Mouse (Mus musculus): ENCODE measurements around the gene Phc2.

The Phc2 gene

DNA sequence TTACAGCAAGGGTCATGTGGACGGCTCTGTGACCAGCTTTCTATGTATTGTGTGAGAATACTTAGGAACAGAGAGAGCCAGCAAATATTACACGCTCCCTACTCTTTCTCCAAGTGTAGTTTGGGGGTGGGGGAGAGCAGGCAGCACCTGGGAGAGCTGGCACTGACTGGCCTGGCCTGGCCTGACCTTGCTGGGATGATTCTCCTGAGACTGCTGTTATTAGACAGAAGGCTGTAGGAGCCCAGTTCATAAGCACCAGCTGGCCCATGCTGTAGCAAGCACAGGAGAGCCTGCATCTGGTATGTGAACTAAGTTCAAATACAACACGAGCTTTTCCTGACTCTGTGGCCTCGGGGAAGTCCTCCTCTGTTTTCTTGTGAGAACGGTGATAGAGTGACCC, 38.7 kb downstream of the Phc2 start:
- DNase-seq, result peak; percentile 55 to 68

DNA sequence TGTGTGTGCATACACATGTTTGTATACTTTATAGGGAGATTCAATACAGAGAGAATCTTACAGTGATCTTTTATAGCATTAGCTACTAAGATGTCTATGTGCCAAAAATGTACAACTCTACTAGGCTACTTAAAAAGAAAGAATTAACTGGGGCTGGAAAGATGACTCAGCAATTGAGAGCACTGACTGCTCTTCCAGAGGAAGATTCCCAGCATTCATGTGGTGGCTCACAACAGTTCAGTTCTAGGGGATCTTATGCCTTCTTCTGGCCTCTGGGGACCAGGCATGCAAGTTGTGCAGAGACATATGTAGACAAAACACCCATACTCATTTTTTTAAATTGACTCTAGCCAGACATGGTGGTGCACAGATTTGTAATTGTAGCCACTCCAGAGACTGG, 39.8 kb downstream of the Phc2 start:
- DNase-seq, result no peak

DNA sequence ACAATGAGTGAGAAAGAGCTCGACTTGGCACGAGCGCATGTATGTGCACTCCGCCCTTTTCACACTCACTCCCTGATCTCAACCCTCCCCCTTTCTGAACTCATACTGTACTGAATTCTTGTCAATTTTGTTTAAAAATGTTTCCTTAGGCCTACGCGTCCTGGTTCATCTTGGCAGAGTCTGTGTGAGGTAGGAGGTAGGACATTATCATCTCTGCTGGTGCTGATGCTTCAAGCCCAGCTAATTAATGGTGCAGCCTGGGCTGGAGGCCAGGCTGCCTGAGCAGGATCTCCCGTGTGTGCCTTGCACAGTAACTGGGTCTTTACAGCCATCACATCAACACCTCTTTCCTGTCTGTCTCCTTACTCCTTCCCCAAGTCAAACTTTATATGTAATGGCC, 40.6 kb downstream of the Phc2 start:
- DNase-seq, result peak; percentile 60 to 68

DNA sequence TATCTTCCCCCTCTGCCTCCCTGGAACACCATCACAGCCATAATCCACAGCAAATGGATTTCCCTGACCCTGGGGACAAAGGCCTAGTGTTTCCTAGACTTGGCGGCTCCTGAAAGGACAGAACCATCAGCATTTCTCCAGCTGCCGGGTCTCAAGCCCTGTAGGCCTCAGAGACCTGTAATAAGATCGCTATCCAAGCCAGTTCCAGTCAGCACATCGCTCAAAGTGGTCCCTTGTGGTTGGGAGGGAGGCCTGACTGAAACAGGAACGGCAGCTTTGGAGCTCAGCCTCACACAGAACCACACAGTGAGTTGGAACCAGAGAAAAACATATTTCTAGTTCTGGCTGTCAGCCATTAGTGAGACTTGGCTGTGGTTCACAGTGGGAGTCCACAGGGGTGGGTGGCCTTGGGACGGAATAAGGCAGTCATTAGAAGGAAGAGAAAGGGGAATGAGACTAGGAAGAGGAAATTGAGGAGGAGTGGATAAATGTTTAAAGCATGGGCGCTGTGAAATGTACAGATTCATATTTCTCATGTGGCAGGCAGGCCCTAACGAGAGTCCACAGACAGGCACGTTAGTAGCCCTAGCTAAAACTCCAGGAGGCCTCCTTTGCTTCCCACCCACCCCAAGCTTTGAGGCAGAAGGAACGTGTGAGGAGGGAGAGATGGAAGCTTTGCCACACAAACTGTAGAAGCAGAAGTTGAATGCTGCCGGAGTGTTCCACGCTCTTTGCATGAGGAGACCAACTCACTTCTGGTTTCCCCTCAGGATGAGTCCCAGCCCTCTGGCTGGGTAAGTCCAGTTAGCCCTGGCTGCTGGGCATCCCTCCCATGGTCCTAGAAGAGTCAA, 43.7 kb downstream of the Phc2 start:
- peak; percentile 64 to 68 for DNase-seq

DNA sequence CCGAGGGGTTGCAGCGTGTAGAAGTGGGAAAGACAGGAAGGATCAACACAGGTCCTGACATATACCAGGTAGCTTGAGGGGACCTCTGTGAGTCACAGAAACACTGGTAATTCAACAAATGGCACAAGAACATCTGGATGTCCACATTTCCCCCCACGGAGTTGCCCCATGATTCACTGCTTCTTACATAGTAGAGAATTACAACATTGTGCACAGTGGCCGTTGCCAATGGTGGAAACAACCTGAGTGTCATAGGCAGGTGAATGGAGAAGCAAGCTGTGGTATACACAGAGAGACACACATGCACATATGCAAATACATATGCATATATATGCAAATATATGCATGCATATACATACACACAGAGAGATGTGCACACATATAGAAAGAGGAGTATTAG, 45.4 kb downstream of the Phc2 start:
- no peak for DNase-seq

DNA sequence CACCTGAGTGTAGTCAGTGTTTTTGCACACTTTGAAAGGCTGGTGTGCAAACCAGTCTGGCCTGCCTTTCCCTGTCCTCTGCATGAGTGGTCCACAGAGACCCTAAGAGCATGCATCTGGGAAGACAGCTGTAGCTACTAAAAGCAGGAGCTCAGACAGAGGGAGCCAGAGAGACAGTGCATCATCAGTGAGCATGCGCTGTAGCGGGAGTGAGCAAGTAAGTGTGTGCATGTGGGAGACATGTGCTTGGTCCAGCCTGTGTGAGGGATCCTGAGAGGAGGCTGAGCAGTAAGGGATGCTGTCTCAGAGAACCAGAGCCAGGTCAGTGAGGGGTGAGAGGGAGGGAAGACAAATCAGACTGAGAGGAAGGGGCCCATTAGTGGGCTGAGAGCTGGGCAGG, 46.0 kb downstream of the Phc2 start:
- no peak for DNase-seq

DNA sequence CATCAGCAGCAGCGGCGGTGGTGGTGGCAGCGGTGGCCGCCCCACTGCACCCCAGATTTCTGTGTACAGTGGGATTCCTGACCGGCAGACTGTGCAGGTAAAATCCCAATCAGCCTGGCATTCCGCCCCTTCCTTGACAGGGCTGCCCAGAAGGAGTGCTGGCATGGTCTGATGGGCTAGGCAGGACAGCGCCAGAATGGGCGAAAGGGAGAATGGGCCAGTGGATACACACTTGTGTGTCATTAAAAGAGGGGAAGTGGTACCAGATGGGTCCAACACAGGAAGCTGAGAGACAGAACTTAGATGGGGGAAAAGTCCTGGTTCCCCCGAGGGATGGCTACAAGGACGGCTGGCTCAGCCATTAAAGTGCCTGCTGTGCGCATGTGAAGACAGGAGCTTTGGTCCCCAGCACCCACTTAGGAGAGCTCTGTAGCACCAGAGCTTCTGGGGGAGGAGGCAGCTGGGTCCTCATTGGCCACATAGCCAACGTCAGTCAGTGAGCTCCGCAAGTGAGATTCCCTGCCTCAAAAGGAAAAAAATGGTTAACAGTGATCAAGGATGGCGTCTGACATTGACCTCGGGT, 50.7 kb downstream of the Phc2 start:
- peak; percentile 73 to 74 for DNase-seq

DNA sequence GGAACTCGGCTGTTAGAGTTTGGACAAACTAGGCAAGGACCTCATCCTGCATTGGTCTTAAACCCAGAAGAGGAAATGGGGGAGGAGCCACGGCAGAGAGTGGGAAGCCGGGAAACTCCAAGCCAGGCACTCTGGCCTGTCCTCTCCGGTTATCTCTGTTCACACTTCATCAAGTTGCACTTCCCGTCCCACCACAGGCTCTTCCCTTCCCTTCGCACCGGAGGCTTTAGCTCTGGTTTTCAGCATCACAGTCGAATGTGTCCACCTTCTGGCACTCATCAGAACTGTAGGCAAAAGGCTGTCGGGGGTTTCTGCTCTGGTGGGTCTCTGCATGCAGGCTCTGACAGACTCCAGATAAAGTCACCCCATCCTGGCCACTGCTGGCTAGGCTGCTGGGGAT, 52.1 kb downstream of the Phc2 start:
- peak; percentile 67 to 68 for DNase-seq

DNA sequence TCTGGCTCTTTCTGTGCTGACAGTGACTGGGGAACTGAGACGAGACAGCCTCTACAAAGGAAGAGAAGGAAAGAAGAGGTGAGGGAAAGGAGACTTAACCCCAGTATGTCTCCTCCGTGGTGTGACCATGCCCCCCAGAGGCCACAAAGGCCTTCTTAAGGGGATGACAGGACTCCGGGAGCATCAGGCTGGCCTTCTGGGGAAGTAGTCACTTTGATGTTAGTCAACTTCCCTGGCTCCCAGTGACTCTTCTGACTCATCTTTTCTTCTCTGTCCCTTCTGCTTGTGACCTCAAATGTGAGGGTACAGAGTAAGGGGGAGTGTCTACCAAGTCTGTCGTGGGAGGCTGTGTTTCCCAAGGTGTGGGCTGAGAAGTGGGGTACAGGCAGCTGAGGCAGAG, 52.9 kb downstream of the Phc2 start:
- DNase-seq, result no peak

DNA sequence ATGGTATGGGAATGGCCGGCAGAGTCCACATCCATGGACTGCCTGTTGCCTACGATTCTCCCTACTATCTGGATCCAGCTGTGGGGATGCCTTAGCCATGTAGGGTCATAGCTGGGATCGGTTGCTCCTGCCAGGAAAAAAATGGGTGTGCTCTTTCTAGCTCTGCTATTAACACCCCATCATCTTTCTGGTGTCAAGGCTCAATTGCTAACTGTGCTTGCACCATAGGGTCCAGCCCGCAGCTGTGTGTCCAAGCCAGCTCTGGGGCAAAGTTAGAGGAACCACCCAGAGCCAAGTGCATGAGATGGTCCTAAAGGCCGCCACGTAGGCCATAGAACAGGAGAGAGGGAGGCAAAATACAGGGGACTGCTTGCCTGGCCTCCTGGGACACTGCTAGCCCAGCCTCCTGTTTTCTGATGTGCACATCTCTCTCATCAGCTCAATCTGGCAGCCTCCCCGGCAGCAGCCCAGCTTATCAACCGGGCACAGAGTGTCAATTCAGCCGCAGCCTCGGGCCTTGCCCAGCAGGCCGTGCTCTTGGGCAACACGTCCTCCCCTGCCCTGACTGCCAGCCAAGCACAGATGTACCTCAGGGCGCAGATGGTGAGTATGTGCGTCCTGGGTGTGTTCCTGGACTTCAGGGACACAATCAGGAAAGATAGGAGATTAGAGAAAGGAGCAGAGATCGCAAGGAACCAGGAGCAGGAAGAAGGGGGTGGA, 54.7 kb downstream of the Phc2 start:
- DNase-seq, result peak; percentile 70 to 79

DNA sequence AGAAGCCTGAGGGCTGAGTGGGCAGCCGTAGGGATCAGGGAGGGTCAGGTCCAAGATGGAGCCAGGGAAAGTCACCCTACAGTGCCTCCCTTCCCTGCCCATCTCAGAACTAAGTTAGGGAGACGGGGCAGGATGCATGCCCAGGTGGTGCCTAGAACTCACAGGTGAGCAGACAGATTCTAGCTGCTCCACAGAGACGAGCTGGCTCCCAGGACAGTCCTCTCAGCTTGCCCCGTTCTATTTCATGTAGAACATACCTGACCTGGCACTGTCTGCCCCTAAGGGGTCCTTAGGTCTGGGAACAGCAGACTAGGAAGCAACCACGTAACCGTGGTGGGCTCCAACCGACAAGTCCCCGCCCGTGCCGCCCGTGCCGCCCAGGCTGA, 55.3 kb downstream of the Phc2 start:
- DNase-seq, result no peak

DNA sequence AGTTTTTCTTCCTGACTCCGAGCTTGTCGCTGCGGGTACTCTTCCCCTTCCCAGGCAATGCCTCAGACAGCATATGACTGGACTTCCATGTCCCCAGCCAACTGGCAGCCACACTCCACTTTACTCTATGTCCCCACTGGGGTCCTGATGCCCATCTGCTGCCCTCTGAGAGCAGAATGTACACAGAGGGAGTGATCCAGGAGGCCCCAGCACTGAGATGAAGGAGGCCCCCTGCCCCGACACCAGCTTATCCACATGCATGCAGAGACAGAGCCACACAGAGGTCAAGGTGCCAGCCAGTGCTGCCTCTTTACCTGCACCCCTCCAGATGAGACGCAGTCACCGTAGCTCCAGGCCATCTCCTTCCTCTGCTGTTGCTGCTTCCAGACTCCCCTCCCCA, 55.8 kb downstream of the Phc2 start:
- peak; percentile 82 to 90 for DNase-seq

DNA sequence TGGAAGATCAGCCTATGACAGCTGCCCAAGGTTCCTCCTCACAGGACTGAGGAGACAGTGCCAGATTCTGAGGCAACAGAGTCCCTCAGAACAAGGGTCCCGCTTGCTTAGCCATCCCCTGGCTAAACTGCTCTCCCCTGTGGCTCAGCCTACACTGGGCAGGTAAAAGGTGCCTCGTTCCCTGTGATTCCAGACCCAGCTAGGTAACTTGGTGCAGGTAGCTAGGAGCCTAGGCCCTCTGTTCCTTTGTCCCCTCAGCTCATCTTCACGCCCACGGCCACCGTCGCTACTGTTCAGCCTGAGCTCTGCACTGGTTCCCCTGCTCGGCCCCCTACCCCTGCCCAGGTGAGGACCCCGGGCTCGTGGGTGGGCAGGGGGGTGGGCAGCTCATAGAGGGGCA, 56.3 kb downstream of the Phc2 start:
- peak in 1 of 2 experiments; percentile 51 for DNase-seq

DNA sequence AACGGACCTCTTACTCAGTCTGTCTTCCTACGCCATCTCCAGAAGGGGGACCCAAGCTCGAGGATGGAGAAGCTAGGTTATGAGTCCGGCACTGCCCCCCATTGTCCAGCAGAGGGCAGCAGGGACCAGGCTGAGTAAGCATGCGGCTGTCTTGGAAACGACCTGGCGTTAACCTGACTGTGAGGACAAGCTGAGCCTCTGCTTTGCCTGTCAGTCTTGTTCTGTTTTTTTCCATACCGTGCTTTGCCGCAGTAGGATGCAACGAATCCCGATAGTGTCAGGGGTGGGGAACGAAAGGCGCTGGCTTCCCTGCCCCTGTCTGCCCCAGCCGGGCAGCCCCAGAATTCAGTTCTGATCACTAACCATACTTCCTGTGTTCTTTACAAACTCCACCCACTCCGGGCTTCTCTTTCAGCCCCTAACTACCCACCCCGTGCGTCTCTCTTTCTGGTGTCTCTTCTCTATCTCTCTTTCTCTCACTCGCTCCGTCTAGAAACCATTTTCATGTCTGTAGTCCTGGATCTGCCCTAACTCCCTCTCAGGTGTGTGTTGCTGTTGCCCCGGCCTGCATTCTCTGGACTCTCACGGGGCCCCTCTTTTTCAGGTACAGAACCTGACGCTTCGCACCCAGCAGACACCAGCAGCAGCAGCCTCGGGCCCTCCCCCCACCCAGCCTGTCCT, 57.1 kb downstream of the Phc2 start:
- DNase-seq, result peak; percentile 97 to 98

DNA sequence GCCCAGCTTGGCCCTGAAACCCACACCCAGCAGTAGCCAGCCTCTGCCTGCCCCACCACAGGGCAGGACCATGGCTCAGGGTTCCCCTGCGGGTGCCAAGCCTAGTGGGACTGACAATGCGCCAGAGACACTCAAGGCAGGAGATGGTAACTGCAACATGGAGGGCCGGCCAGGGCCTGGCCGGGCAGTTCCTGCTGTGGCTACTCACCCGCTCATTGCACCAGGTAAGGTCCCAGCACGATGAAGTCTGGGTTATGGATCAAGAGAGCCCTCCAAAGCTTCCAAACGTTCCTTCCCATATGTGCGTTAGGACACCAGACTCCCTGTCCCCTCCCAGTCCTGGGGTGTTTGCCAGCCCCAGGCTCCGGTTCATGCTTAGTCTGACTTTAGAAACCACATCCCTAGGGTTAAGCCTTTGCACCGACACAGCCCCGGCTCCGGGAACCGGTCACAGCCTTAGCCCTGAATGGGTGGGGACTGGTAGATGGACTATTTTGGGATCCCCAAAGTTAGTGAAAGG, 57.7 kb downstream of the Phc2 start:
- peak in 1 of 2 experiments; percentile 59 for DNase-seq

DNA sequence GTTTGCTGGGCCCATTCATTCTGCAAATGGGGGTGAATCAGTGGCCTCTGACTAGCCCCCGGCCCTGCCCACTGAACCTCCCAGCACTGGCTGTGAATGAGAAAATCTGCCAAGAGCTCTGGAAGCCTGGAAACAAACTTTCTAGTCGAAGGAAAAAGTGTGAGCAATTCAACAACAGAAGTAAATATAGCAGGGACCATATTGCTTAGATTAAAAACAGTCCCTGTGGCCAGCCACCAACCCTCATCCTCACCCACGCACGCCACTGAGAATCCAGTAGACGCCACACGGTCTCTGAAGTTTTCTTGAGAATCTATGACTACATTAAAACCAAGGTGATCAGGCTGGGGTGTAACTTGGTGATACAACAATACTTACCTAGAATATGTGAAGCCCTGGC, 58.4 kb downstream of the Phc2 start:
- DNase-seq, result peak in 1 of 2 experiments; percentile 11

DNA sequence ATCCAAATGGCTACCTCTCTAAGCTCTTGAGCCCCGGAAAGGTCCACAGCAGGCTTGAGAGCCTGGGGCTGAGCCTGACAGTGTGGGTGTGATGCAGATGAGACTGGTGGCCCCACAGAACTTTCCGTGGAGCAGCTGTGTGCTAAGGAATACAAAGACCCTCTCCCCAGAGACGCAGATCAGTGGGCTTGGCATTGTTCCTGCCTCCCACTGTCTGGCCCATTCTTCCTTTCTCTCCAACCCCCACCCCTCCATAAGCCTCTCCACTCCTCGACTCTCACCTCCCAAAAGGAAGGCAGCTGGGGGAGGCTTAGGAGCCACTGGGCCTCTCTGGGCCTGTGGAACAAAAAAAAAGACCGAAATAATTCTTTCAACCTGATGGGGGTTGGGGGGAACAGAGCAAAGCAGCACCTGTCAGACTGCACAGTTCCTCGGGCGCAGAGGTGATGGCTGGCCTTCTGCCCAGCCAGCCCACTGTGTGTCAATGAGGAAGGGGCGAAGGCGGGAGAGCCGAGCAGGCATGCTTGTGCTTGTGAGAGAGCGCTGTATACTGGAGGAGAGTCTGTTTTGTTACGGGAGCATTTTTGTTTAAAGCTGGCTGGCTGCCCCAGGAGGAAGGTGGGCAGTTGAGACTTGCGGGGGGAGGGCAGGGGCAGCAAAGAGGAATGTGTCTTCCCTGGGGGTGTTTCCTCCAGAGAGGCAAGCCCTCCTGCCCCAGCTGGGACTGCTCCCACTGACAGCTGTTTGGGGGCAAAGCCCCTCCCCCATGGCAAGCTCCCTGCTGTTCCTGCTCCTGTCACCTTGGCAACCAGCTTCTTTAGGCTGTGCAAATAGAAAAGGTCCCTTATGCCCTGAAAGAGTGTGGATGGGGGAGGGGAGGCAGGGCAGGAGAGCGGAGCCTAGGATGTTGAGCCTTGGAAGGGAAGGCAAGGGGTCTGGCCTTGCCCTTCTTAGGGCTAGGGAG, 61.0 kb downstream of the Phc2 start:
- peak; percentile 84 to 88 for DNase-seq

DNA sequence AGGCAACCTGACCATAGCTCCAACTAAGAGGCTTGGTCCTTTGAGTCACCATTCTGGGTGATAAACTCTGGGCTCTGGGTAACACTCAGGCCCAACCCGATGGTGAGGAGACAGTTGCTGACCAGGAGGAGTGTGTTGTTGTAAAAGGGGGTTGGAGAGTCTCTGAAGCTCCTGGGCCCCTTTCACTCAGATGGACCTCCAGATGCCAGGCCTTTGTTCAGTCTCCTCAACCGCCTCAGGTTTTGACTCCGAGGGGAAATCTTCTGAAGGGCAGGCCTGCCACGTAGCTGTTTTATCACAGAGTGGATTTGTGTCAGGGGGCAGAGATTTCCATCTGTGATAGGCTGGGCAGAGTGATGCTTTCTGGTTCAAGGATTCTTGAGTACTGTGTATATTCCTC, 61.8 kb downstream of the Phc2 start:
- peak in 1 of 2 experiments; percentile 19 for DNase-seq

DNA sequence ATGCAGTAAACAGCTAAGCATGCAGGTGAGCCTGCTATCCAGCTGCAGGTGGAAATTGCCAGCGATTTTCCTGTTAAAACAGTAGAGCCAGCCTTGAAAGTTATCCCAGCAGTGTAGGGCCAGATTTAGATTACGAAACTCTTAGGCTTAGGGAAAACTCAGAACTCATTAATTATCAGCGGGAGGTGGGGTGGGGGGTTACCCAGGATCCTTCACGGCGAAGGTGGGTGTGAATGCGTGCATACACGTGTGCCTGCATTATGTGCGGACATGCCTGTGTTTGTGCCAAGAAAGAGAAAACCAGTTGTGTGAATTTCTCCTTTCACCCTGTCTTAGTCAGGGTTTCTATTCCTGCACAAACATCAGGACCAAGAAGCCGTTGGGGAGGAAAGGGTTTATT, 62.2 kb downstream of the Phc2 start:
- DNase-seq, result no peak

DNA sequence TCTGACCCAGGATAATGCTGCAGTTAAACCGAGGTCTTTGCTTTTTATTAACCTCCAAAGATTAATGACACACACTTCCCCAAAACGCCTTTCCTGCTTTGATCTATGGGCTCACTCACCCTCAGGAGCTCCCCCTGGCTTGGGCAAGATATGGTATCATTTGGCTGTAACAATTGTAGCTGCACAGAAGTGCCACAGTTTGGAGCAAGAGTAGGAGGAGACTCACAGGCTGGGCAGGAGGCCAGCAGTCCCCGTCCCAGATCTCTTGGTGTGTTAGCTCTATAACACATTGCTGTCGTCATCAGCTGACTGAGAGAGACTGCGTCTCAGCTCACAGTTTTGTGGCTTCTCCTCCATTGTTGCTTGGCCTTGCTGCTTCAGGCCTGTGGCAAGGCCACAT, 65.6 kb downstream of the Phc2 start:
- peak; percentile 78 to 81 for DNase-seq

DNA sequence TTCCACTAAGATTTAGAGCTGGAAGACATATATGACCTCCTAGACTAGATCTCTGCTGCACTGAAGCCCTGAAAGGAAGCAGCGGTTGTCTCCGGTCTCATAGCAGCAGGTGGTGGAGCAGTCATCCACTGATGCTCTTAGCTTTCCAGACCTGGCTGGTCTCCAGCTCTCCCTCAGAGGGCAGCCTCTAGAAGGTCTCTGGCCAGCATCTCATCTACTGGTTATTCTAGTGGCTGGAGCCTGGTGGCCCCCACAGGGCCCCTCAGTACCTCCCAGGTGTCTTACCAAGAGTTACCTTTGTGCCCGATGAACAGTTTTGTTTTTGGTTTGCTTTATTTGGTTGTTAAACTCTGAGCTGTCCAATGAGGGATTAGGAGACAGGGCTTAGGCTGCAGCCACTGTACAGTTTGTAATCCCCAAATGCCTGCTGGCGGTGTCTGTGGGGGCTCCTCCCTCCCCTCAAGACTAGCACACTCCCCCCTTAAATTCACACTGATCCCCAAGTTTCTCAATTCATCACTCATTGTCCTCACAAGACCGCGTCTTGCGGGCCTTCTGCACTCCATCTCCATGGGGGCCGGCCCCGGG, 66.7 kb downstream of the Phc2 start:
- DNase-seq, result peak; percentile 85 to 90

Measured in cerebellum, postnatal 10 days (tissue).